25 mouse cellular contexts compared by ENCODE assay signal in genomic region chr2:14126387-14126786, GRCm38 (mm10). TPM values are rescaled to one million over a fixed set of nuclear protein-coding genes. Genes with fewer than 3 reads are reported as not detected.
DNase-seq lines count a peak whose midpoint lies in the region; ATAC-seq and TF ChIP-seq lines count a peak whose summit lies in the region.
"Had no signal": no experiment of that assay in that cellular context is flagged by ENCODE, and none has a peak within 500 bp of the region (broad histone marks: within the 10 kb centered on the region; RNA-seq: fewer than 3 reads in every experiment).

No protein-coding gene starts in this region.

- no peaks in the 10 kb centered on the region for H3K9me3 ChIP-seq in G1E (replicated peaks)

- no peaks in the 10 kb centered on the region for H3K4me1 ChIP-seq in G1E (ENCODE audit: insufficient read depth, low read depth, low read length)

- TF ChIP-seq CTCF in G1E (IDR thresholded peaks at IDR 0.05; ENCODE audit: low read depth, low read length): no peak

- ATAC-seq in G1E (ENCODE audit: extremely low read depth, insufficient number of reproducible peaks, low FRiP score, poor library complexity, severe bottlenecking): peak; percentile 45; the same call in 1 of the 2 replicates
- ATAC-seq in megakaryocyte, adult 5-6 weeks (ENCODE audit: poor library complexity, severe bottlenecking): peak; percentile 62
- ATAC-seq: activated CD4-positive, CD25-positive, alpha-beta regulatory T cell, adult 4 months; CD4-positive, CD25-positive, alpha-beta regulatory T cell, adult 4 months; Patski had no signal

- H3K4me3 ChIP-seq in G1E (ENCODE audit: low read depth, low read length): no peak overlapping the region

- H3K36me3 ChIP-seq in G1E (replicated peaks): peaks cover 45% of the 10 kb centered on the region

- peak; percentile 53 for DNase-seq in heart, adult 11 months
- no peak for DNase-seq in heart, adult 8-10 months (ENCODE audit: low spot score)
- DNase-seq in 416B (ENCODE audit: low read depth): peak; percentile 69
- DNase-seq in G1E (ENCODE audit: low spot score): no peak
- DNase-seq in spleen, postnatal 10 days (ENCODE audit: low spot score in 2 of 2): no peak
- no peak for DNase-seq in adrenal gland, postnatal 36 days
- DNase-seq in embryo, embryonic 10 days (ENCODE audit: low spot score): no peak
- DNase-seq: adrenal gland, adult 2 months; adrenal gland, adult 8-10 months; adrenal gland, postnatal 10 days; adrenal gland, postnatal 14 days; adrenal gland, postnatal 25 days; B cell, adult 2 months; cerebellum, adult 11 months; cerebellum, adult 11-12 months; cerebellum, adult 18-20 months; cerebellum, adult 2 months; cerebellum, adult 8-10 months had no signal

- no peaks in the 10 kb centered on the region for H3K27me3 ChIP-seq in G1E (ENCODE audit: insufficient read depth, low read length)
- H3K27me3 ChIP-seq: CH12.LX, Patski had no signal

RNA-seq across cellular contexts. Expression of gene Tmem236, which starts 47.9 kb away (rescaled TPM):
- under 1 TPM in 1 of 4 experiments, not detected in 3; 0.08 TPM for total RNA-seq in heart, adult 8-10 months (2022)
- total RNA-seq in G1E (2014; fragmentation: Nextera tagmentation): not detected in 2 replicates
- total RNA-seq in G1E (2017): 0.27 TPM in 1 of 2 replicates, not detected in the other
- polyA plus RNA-seq in G1E (2012): not detected in 2 replicates
- total RNA-seq in megakaryocyte, adult 5-6 weeks (2015): 0.11 and 1.0 TPM in 2 replicates
- total RNA-seq in megakaryocyte, adult 5-6 weeks (2017): 0.37 and 0.59 TPM in 2 replicates
- under 1 TPM; 0.07 to 0.13 TPM for total RNA-seq in adrenal gland, postnatal 36 days (2021)
- total RNA-seq: adrenal gland, adult 18-20 months; adrenal gland, adult 2 months; adrenal gland, postnatal 14 days; ES-E14 had no signal
- polyA plus RNA-seq: activated CD4-positive, CD25-positive, alpha-beta regulatory T cell, adult 4 months; adrenal gland, adult 2 months; CD4-positive, CD25-positive, alpha-beta regulatory T cell, adult 4 months had no signal

RNA-seq across cellular contexts. Expression of gene Stam, which starts 52.5 kb away (rescaled TPM):
- 10 to 100 TPM; 22.9 to 26.7 (median 23.8) TPM for total RNA-seq in heart, adult 8-10 months (2022)
- 50.1 and 51.2 TPM in 2 replicates for total RNA-seq in G1E (2014; fragmentation: Nextera tagmentation)
- 33.3 and 33.5 TPM in 2 replicates for total RNA-seq in G1E (2017)
- 21.4 and 24.6 TPM in 2 replicates for polyA plus RNA-seq in G1E (2012)
- 23.8 and 30.0 TPM in 2 replicates for total RNA-seq in megakaryocyte, adult 5-6 weeks (2015)
- 20.4 and 26.6 TPM in 2 replicates for total RNA-seq in megakaryocyte, adult 5-6 weeks (2017)
- 10 to 100 TPM; 49.1 to 59.1 TPM for total RNA-seq in adrenal gland, postnatal 36 days (2021)

Comparison
In these comparisons a context has a peak if more than half of its experiments do, and no peak if none do; other contexts are left out.
1. DNase-seq: peak in heart, adult 11 months (single experiment) and 416B (single experiment); none in heart, adult 8-10 months (single experiment), G1E (single experiment), spleen, postnatal 10 days (0 of 2), adrenal gland, postnatal 36 days (0 of 2) and embryo, embryonic 10 days (single experiment).